Mouse (Mus musculus): ENCODE measurements at regions not wholly inside any gene's neighbourhood (a gene's known extent, or its start where the extent isn't known, plus 50 kb on each side); places are given as distances from the start of the nearest gene placed in this dataset.

DNA sequence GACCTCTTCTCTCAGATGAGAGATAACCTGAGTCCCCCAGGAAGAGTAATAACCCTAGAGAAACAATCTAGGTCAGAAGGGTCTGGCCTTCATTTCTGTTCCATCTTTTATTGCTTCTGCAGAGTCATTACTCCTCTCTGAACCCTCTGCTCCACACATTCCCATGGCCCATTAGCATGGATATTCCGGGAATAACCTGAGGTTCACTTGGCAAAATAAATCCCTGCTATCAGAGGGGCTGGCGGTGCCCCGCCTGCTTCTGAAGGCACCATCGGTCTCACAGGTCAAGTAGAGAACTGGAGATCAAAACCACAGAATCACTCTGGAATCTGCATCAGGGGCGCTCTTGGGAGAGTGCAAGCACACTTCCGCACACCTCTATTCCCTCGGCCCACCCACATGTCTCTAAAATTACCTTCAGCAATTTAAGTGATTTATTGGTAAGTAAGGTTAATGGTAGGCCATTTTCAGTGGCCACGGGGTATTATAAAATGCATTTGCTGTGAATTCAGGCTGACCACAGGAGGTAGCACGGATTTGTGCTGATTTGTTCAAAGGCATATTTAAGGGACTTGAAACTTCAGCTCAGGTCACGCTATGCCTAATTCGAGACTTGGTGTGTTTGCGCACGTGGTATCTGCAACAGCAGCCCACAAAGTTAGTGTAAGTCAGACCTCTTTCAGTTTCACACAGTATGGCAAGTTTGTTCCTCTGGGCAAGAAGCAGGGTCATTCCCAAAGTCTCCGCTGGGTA is 243.4 kb upstream of the Adcy2 start:
- no peak for TF ChIP-seq CTCF (IDR thresholded peaks at IDR 0.05; ENCODE audit: low read depth)
- H3K4me3 ChIP-seq (ENCODE audit: low read depth, low read length): no peak overlapping the region
- no peak overlapping the region for H3K9ac ChIP-seq (ENCODE audit: low read depth, low read length)
- H3K4me1 ChIP-seq (replicated peaks; ENCODE audit: control insufficient read depth, insufficient read depth, low read length): no peaks in the 10 kb centered on the region
- no peaks in the 10 kb centered on the region for H3K9me3 ChIP-seq (ENCODE audit: control insufficient read depth)
- WGBS: 60% methylated on average over 14 of the region's 14 CpGs
- H3K4me2 ChIP-seq (replicated peaks; ENCODE audit: low read depth): no peak overlapping the region
- no peak overlapping the region for H3K27ac ChIP-seq (ENCODE audit: low read depth, low read length)
- no peaks in the 10 kb centered on the region for H3K27me3 ChIP-seq (replicated peaks; ENCODE audit: control insufficient read depth, insufficient read depth, low read length)
- no peak for ATAC-seq
- no peaks in the 10 kb centered on the region for H3K36me3 ChIP-seq (ENCODE audit: control insufficient read depth, insufficient read depth)

DNA sequence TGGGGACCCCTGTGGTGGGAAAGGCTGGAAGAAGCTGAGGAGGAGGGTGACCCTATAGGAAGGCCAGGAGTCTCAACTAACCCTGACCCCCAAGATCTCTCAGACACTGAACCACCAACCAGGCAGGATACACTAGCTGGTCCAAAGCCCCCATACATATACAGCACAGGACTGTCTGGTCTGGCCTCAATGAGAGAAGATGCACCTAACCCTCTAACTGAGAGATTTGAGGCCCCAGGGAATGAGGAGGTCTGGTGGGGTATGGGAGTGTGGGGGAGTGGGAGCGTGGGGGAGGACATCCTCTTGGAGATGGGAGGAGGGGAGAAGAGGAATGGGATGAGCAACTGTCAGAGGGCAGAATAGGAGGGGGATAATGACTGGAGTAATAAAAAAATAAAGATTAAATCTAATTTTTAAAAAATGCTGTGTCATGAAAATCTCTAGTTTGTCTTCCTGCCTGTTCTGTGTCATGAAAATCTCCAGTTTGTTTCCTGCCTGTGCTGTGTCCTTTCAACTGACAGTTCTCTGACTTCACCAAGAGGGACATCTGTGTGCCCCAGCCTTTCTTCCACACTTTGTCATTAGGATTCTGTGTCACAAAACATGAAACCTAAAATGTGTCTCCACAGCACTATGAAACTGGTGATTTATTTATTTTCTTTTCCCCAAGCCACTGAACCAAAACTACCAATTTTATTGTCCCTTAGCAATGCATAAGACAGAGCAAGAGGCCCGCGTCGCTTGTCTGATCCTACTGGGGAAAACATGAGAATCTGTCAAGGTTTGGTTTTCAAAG is 251.2 kb upstream of the Adcy2 start:
- ATAC-seq: no peak
- H3K9ac ChIP-seq (ENCODE audit: low read depth, low read length): no peak overlapping the region
- H3K27me3 ChIP-seq (replicated peaks; ENCODE audit: control insufficient read depth, insufficient read depth, low read length): no peaks in the 10 kb centered on the region
- 83% methylated on average over 4 of the region's 4 CpGs for WGBS
- no peaks in the 10 kb centered on the region for H3K36me3 ChIP-seq (ENCODE audit: control insufficient read depth, insufficient read depth)
- TF ChIP-seq CTCF (IDR thresholded peaks at IDR 0.05; ENCODE audit: low read depth): no peak
- no peak overlapping the region for H3K4me3 ChIP-seq (ENCODE audit: low read depth, low read length)
- H3K27ac ChIP-seq (ENCODE audit: low read depth, low read length): no peak overlapping the region
- no peak overlapping the region for H3K4me2 ChIP-seq (replicated peaks; ENCODE audit: low read depth)
- H3K4me1 ChIP-seq (replicated peaks; ENCODE audit: control insufficient read depth, insufficient read depth, low read length): no peaks in the 10 kb centered on the region
- no peaks in the 10 kb centered on the region for H3K9me3 ChIP-seq (ENCODE audit: control insufficient read depth)

DNA sequence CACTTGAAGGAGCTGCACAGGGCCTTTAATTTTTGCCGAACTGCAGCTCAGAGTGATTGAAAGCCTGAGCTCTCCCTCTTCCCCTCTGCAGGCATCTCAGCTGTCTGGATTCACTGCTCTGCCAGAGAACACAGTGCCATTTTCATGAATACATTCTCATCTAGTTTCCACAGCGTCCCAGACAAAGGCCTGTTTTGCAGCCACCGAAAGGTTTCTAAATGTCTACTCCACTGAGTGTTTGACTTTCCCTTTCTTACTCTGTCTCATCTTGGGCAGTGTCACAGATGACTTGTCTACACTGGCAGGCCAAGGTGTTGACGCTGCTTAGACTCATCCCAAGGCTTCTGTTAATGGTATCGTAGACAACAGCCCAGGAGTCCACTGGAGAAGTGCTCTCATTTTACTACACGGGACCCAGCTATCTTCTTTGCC is 251.8 kb upstream of the Adcy2 start:
- 79% methylated on average over 6 of the region's 6 CpGs for WGBS
- Histone ChIP-seq H3K36me3 (ENCODE audit: control insufficient read depth, insufficient read depth) (no peaks in the 10 kb centered on the region), H3K9me3 (ENCODE audit: control insufficient read depth) (no peaks in the 10 kb centered on the region), H3K4me1 (replicated peaks; ENCODE audit: control insufficient read depth, insufficient read depth, low read length) (no peaks in the 10 kb centered on the region), H3K27me3 (replicated peaks; ENCODE audit: control insufficient read depth, insufficient read depth, low read length) (no peaks in the 10 kb centered on the region), H3K4me3 (ENCODE audit: low read depth, low read length) (no peak overlapping the region), H3K27ac (ENCODE audit: low read depth, low read length) (no peak overlapping the region), H3K9ac (ENCODE audit: low read depth, low read length) (no peak overlapping the region), H3K4me2 (replicated peaks; ENCODE audit: low read depth) (no peak overlapping the region)
- ATAC-seq: no peak
- no peak for TF ChIP-seq CTCF (IDR thresholded peaks at IDR 0.05; ENCODE audit: low read depth)

DNA sequence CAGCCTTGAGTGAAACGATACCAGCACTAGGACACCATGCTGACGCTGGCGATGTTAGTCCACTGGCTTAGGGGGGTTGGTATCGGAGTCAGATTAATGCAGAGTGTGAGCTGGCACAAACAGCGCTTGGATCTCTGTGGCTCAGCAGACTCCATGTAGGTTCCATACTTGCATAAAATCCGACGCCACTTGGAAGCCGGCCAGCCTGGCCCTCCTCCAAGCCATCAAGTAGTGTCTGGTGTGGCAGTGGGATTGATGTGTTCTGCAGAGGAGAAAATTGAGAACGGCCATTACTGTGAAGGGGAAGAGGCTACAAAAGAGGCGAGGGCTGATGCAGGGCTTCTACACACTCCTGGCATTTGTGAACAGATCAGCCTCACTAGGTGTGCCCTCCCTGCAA is 253.0 kb upstream of the Adcy2 start:
- H3K27me3 ChIP-seq (replicated peaks; ENCODE audit: control insufficient read depth, insufficient read depth, low read length): no peaks in the 10 kb centered on the region
- H3K4me2 ChIP-seq (replicated peaks; ENCODE audit: low read depth): no peak overlapping the region
- TF ChIP-seq CTCF (IDR thresholded peaks at IDR 0.05; ENCODE audit: low read depth): no peak
- 81% methylated on average over 10 of the region's 10 CpGs for WGBS
- no peaks in the 10 kb centered on the region for H3K36me3 ChIP-seq (ENCODE audit: control insufficient read depth, insufficient read depth)
- H3K9me3 ChIP-seq (ENCODE audit: control insufficient read depth): no peaks in the 10 kb centered on the region
- H3K9ac ChIP-seq (ENCODE audit: low read depth, low read length): no peak overlapping the region
- H3K27ac ChIP-seq (ENCODE audit: low read depth, low read length): no peak overlapping the region
- H3K4me1 ChIP-seq (replicated peaks; ENCODE audit: control insufficient read depth, insufficient read depth, low read length): no peaks in the 10 kb centered on the region
- no peak for ATAC-seq
- H3K4me3 ChIP-seq (ENCODE audit: low read depth, low read length): no peak overlapping the region

DNA sequence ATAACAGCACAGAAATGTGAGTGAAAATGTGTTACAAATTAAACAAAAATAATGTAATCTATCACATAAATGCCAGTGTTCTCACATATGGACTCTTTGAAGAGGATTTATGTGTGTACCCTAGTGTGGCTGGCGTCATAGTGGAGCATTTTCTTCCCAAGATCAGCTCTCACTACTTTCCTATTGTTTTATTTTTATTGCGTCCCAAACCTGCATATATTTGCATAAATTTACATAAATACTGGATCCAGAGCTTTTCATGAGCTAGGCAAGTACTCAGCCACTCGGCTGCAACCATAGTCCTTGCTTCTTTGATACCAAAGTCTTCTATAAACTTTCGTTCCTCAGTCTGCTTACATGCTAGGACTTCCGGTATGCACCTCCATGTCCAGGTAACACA is 261.1 kb upstream of the Adcy2 start:
- no peak for TF ChIP-seq CTCF (IDR thresholded peaks at IDR 0.05; ENCODE audit: low read depth)
- Histone ChIP-seq H3K9ac (ENCODE audit: low read depth, low read length) (no peak overlapping the region), H3K27ac (ENCODE audit: low read depth, low read length) (no peak overlapping the region), H3K36me3 (ENCODE audit: control insufficient read depth, insufficient read depth) (no peaks in the 10 kb centered on the region), H3K4me1 (replicated peaks; ENCODE audit: control insufficient read depth, insufficient read depth, low read length) (no peaks in the 10 kb centered on the region), H3K27me3 (replicated peaks; ENCODE audit: control insufficient read depth, insufficient read depth, low read length) (no peaks in the 10 kb centered on the region), H3K4me3 (ENCODE audit: low read depth, low read length) (no peak overlapping the region), H3K9me3 (ENCODE audit: control insufficient read depth) (no peaks in the 10 kb centered on the region), H3K4me2 (replicated peaks; ENCODE audit: low read depth) (no peak overlapping the region)
- no peak for ATAC-seq
- WGBS: 80% methylated on average over 5 of the region's 5 CpGs

DNA sequence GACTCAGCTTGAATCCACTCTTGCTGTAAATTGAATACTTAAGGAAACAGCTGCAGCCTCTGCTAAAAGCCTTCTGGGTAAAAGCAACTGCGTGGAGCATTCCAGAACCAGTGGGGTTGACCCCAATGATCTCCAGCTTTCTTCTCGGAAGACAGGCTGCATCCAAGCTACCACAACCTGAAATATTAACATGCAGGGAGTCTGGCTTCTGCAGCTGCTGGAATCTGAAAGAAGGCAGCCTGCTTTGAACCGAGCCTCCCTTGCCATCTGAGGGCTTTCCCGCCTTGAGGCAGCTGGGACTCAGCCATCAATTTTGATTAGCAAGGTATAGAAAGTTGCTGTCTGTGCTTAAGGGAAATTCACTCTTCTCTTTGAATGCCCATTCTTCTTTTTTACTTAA is 261.6 kb upstream of the Adcy2 start:
- 74% methylated on average over 4 of the region's 4 CpGs for WGBS
- no peaks in the 10 kb centered on the region for H3K4me1 ChIP-seq (replicated peaks; ENCODE audit: control insufficient read depth, insufficient read depth, low read length)
- no peaks in the 10 kb centered on the region for H3K27me3 ChIP-seq (replicated peaks; ENCODE audit: control insufficient read depth, insufficient read depth, low read length)
- no peak for TF ChIP-seq CTCF (IDR thresholded peaks at IDR 0.05; ENCODE audit: low read depth)
- H3K9me3 ChIP-seq (ENCODE audit: control insufficient read depth): no peaks in the 10 kb centered on the region
- no peak overlapping the region for H3K4me2 ChIP-seq (replicated peaks; ENCODE audit: low read depth)
- H3K36me3 ChIP-seq (ENCODE audit: control insufficient read depth, insufficient read depth): no peaks in the 10 kb centered on the region
- ATAC-seq: no peak
- H3K27ac ChIP-seq (ENCODE audit: low read depth, low read length): no peak overlapping the region
- H3K9ac ChIP-seq (ENCODE audit: low read depth, low read length): no peak overlapping the region
- H3K4me3 ChIP-seq (ENCODE audit: low read depth, low read length): no peak overlapping the region

Measured in intestine, postnatal 0 days (tissue).